Mouse (Mus musculus): Measurements from ENCODE around the gene Plppr1. TPM values are rescaled to one million over a fixed set of nuclear protein-coding genes. Genes with fewer than 3 reads are reported as not detected.
"Not testable (repeated sequence)": the region's sequence is repeated elsewhere in the genome, so short reads cannot be mapped to it uniquely, and the experiment has no call there.

The Plppr1 gene
- polyA plus RNA-seq, 1 experiment from 2014 or later = 4.7 TPM

GRCm38 (mm10) chr4:49278515-49278914, 219.4 kb downstream of the Plppr1 start:
- WGBS = 81% methylated on average over 5 of the region's 5 CpGs
- H3K4me1 ChIP-seq (ENCODE audit: control insufficient read depth, insufficient read depth, low read length) = no peaks in the 10 kb centered on the region
- DNase-seq (ENCODE audit: low spot score) (no peak), ATAC-seq (ENCODE audit: low read depth) (no peak)
- no peaks in the 10 kb centered on the region for H3K9me3 ChIP-seq (ENCODE audit: control insufficient read depth, low read length)
- no peaks in the 10 kb centered on the region for H3K36me3 ChIP-seq (ENCODE audit: control insufficient read depth, insufficient read depth, low read length)
- H3K4me2 ChIP-seq (ENCODE audit: low read depth, low read length) = no peak overlapping the region
- no peak overlapping the region for H3K9ac ChIP-seq (ENCODE audit: low read depth, low read length)
- no peaks in the 10 kb centered on the region for H3K27me3 ChIP-seq (replicated peaks; ENCODE audit: control insufficient read depth, insufficient read depth, low read length)
- no peak overlapping the region for H3K4me3 ChIP-seq (ENCODE audit: low read depth, low read length)
- H3K27ac ChIP-seq (replicated peaks; ENCODE audit: low read depth, low read length) = no peak overlapping the region

- H3K9ac ChIP-seq (ENCODE audit: low read depth, low read length) = no peak overlapping the region
- no peak overlapping the region for H3K4me2 ChIP-seq (ENCODE audit: low read depth, low read length)
- no peaks in the 10 kb centered on the region for H3K9me3 ChIP-seq (ENCODE audit: control insufficient read depth, low read length)
- H3K4me1 ChIP-seq (ENCODE audit: control insufficient read depth, insufficient read depth, low read length) = no peaks in the 10 kb centered on the region
- DNase-seq (ENCODE audit: low spot score) = no peak
- no peaks in the 10 kb centered on the region for H3K36me3 ChIP-seq (ENCODE audit: control insufficient read depth, insufficient read depth, low read length)
- no peak overlapping the region for H3K27ac ChIP-seq (replicated peaks; ENCODE audit: low read depth, low read length)
- no peaks in the 10 kb centered on the region for H3K27me3 ChIP-seq (replicated peaks; ENCODE audit: control insufficient read depth, insufficient read depth, low read length)
- ATAC-seq (ENCODE audit: low read depth) = no peak
- 54% methylated on average over 13 of the region's 15 CpGs for WGBS
- no peak overlapping the region for H3K4me3 ChIP-seq (ENCODE audit: low read depth, low read length)
Measured at GRCm38 (mm10) chr4:49284692-49285291, 225.7 kb downstream of the Plppr1 start.

GRCm38 (mm10) chr4:49285340-49286196, 226.5 kb downstream of the Plppr1 start:
- Histone ChIP-seq H3K36me3 (ENCODE audit: control insufficient read depth, insufficient read depth, low read length) (no peaks in the 10 kb centered on the region), H3K4me2 (ENCODE audit: low read depth, low read length) (no peak overlapping the region), H3K27ac (replicated peaks; ENCODE audit: low read depth, low read length) (no peak overlapping the region; the same call in 1 of the 2 replicates), H3K4me3 (ENCODE audit: low read depth, low read length) (no peak overlapping the region), H3K4me1 (ENCODE audit: control insufficient read depth, insufficient read depth, low read length) (no peaks in the 10 kb centered on the region), H3K27me3 (replicated peaks; ENCODE audit: control insufficient read depth, insufficient read depth, low read length) (no peaks in the 10 kb centered on the region), H3K9me3 (ENCODE audit: control insufficient read depth, low read length) (no peaks in the 10 kb centered on the region), H3K9ac (ENCODE audit: low read depth, low read length) (no peak overlapping the region)
- peak; percentile 38 for DNase-seq (ENCODE audit: low spot score)
- peak; percentile 44; the same call in 1 of the 2 replicates for ATAC-seq (ENCODE audit: low read depth)
- WGBS = 60% methylated on average over 15 of the region's 15 CpGs

GRCm38 (mm10) chr4:49286197-49286492, 227.1 kb downstream of the Plppr1 start:
- H3K9me3 ChIP-seq (ENCODE audit: control insufficient read depth, low read length) = no peaks in the 10 kb centered on the region
- DNase-seq (ENCODE audit: low spot score) = no peak
- ATAC-seq (ENCODE audit: low read depth) = peak; percentile 44
- H3K27ac ChIP-seq (replicated peaks; ENCODE audit: low read depth, low read length) = no peak overlapping the region; the same call in 1 of the 2 replicates
- no peaks in the 10 kb centered on the region for H3K36me3 ChIP-seq (ENCODE audit: control insufficient read depth, insufficient read depth, low read length)
- H3K4me1 ChIP-seq (ENCODE audit: control insufficient read depth, insufficient read depth, low read length) = no peaks in the 10 kb centered on the region
- no peak overlapping the region for H3K9ac ChIP-seq (ENCODE audit: low read depth, low read length)
- no peaks in the 10 kb centered on the region for H3K27me3 ChIP-seq (replicated peaks; ENCODE audit: control insufficient read depth, insufficient read depth, low read length)
- H3K4me3 ChIP-seq (ENCODE audit: low read depth, low read length) = no peak overlapping the region
- 56% methylated on average over 4 of the region's 4 CpGs for WGBS
- no peak overlapping the region for H3K4me2 ChIP-seq (ENCODE audit: low read depth, low read length)

GRCm38 (mm10) chr4:49296434-49296833, 237.4 kb downstream of the Plppr1 start:
- H3K27me3 ChIP-seq (replicated peaks; ENCODE audit: control insufficient read depth, insufficient read depth, low read length) = no peaks in the 10 kb centered on the region
- no peaks in the 10 kb centered on the region for H3K4me1 ChIP-seq (ENCODE audit: control insufficient read depth, insufficient read depth, low read length)
- 54% methylated on average over 1 of the region's 1 CpGs for WGBS
- no peaks in the 10 kb centered on the region for H3K36me3 ChIP-seq (ENCODE audit: control insufficient read depth, insufficient read depth, low read length)
- no peak overlapping the region for H3K27ac ChIP-seq (replicated peaks; ENCODE audit: low read depth, low read length)
- H3K9me3 ChIP-seq (ENCODE audit: control insufficient read depth, low read length) = no peaks in the 10 kb centered on the region
- no peak for ATAC-seq (ENCODE audit: low read depth)
- H3K4me3 ChIP-seq (ENCODE audit: low read depth, low read length) = no peak overlapping the region
- DNase-seq (ENCODE audit: low spot score) = no peak
- H3K9ac ChIP-seq (ENCODE audit: low read depth, low read length) = no peak overlapping the region
- H3K4me2 ChIP-seq (ENCODE audit: low read depth, low read length) = no peak overlapping the region

GRCm38 (mm10) chr4:49299576-49299975, 240.5 kb downstream of the Plppr1 start:
- ATAC-seq (ENCODE audit: low read depth) = no peak
- no peak overlapping the region for H3K27ac ChIP-seq (replicated peaks; ENCODE audit: low read depth, low read length)
- no peak overlapping the region for H3K9ac ChIP-seq (ENCODE audit: low read depth, low read length)
- H3K4me3 ChIP-seq (ENCODE audit: low read depth, low read length) = no peak overlapping the region
- no peaks in the 10 kb centered on the region for H3K4me1 ChIP-seq (ENCODE audit: control insufficient read depth, insufficient read depth, low read length)
- no peaks in the 10 kb centered on the region for H3K27me3 ChIP-seq (replicated peaks; ENCODE audit: control insufficient read depth, insufficient read depth, low read length)
- peak; percentile 32 for DNase-seq (ENCODE audit: low spot score)
- WGBS = 24% methylated on average over 1 of the region's 1 CpGs
- H3K36me3 ChIP-seq (ENCODE audit: control insufficient read depth, insufficient read depth, low read length) = no peaks in the 10 kb centered on the region
- H3K4me2 ChIP-seq (ENCODE audit: low read depth, low read length) = no peak overlapping the region
- H3K9me3 ChIP-seq (ENCODE audit: control insufficient read depth, low read length) = no peaks in the 10 kb centered on the region

- Histone ChIP-seq H3K4me3 (ENCODE audit: low read depth, low read length) (no peak overlapping the region), H3K36me3 (ENCODE audit: control insufficient read depth, insufficient read depth, low read length) (no peaks in the 10 kb centered on the region), H3K9me3 (ENCODE audit: control insufficient read depth, low read length) (no peaks in the 10 kb centered on the region), H3K9ac (ENCODE audit: low read depth, low read length) (no peak overlapping the region), H3K4me2 (ENCODE audit: low read depth, low read length) (no peak overlapping the region), H3K27me3 (replicated peaks; ENCODE audit: control insufficient read depth, insufficient read depth, low read length) (no peaks in the 10 kb centered on the region), H3K27ac (replicated peaks; ENCODE audit: low read depth, low read length) (no peak overlapping the region), H3K4me1 (ENCODE audit: control insufficient read depth, insufficient read depth, low read length) (no peaks in the 10 kb centered on the region)
- WGBS = 50% methylated on average over 6 of the region's 6 CpGs
- ATAC-seq (ENCODE audit: low read depth) (0 out of 2 replicates have a peak, but pooled peaks have one; percentile 44), DNase-seq (ENCODE audit: low spot score) (peak; percentile 42)
Measured at GRCm38 (mm10) chr4:49321903-49322635, 263.0 kb downstream of the Plppr1 start.

GRCm38 (mm10) chr4:49337949-49338348, 278.9 kb downstream of the Plppr1 start:
- not testable (repeated sequence) for H3K27ac ChIP-seq (replicated peaks; ENCODE audit: low read depth, low read length); H3K4me3 ChIP-seq (ENCODE audit: low read depth, low read length); H3K27me3 ChIP-seq (replicated peaks; ENCODE audit: control insufficient read depth, insufficient read depth, low read length); H3K4me1 ChIP-seq (ENCODE audit: control insufficient read depth, insufficient read depth, low read length); H3K4me2 ChIP-seq (ENCODE audit: low read depth, low read length); H3K9ac ChIP-seq (ENCODE audit: low read depth, low read length); ATAC-seq (ENCODE audit: low read depth); DNase-seq (ENCODE audit: low spot score); H3K9me3 ChIP-seq (ENCODE audit: control insufficient read depth, low read length); H3K36me3 ChIP-seq (ENCODE audit: control insufficient read depth, insufficient read depth, low read length)
- WGBS = 80% methylated on average over 3 of the region's 4 CpGs
